Comparison of ENCODE assay signal across 8 mouse cellular contexts in genomic region chr2:77171444-77172240, GRCm38 (mm10). TPM values are rescaled to one million over a fixed set of nuclear protein-coding genes. Genes with fewer than 3 reads are reported as not detected.
DNase-seq lines count a peak whose midpoint lies in the region; ATAC-seq lines count a peak whose summit lies in the region.

No protein-coding gene starts in this region.

- H3K9ac ChIP-seq in heart, embryonic 12.5 days: peak overlapping the region; percentile 21
- H3K9ac ChIP-seq in kidney, embryonic 15.5 days: 0 out of 2 replicates have a peak overlapping the region, but pooled peaks have one; percentile 11
- 0 out of 2 replicates have a peak overlapping the region, but pooled peaks have one; percentile 6 for H3K9ac ChIP-seq in liver, embryonic 13.5 days
- no peak overlapping the region for H3K9ac ChIP-seq in neural tube, embryonic 12.5 days

- H3K4me1 ChIP-seq in heart, embryonic 12.5 days (replicated peaks): peaks cover 63% of the 10 kb centered on the region
- peaks cover 38% of the 10 kb centered on the region for H3K4me1 ChIP-seq in kidney, embryonic 15.5 days
- peaks cover 53% of the 10 kb centered on the region for H3K4me1 ChIP-seq in liver, embryonic 13.5 days (replicated peaks)
- peaks cover 17% of the 10 kb centered on the region for H3K4me1 ChIP-seq in neural tube, embryonic 12.5 days

- peak overlapping the region; percentile 9 for H3K4me3 ChIP-seq in heart, embryonic 12.5 days
- H3K4me3 ChIP-seq in kidney, embryonic 15.5 days (replicated peaks): peak overlapping the region; percentile 18
- H3K4me3 ChIP-seq in liver, embryonic 13.5 days (replicated peaks): no peak overlapping the region
- no peak overlapping the region for H3K4me3 ChIP-seq in neural tube, embryonic 12.5 days

- H3K27ac ChIP-seq in heart, embryonic 12.5 days (ENCODE audit: poor library complexity, severe bottlenecking): peak overlapping the region; percentile 99
- H3K27ac ChIP-seq in kidney, embryonic 15.5 days: peak overlapping the region; percentile 86
- H3K27ac ChIP-seq in liver, embryonic 13.5 days: no peak overlapping the region
- no peak overlapping the region for H3K27ac ChIP-seq in neural tube, embryonic 12.5 days

- peak overlapping the region; percentile 62 for H3K4me2 ChIP-seq in heart, embryonic 12.5 days
- H3K4me2 ChIP-seq in kidney, embryonic 15.5 days: peak overlapping the region; percentile 86
- peak overlapping the region; percentile 81 for H3K4me2 ChIP-seq in liver, embryonic 13.5 days
- H3K4me2 ChIP-seq in neural tube, embryonic 12.5 days (replicated peaks): peak overlapping the region; percentile 16; the same call in 1 of the 2 replicates

- 17% methylated on average over 23 of the region's 23 CpGs for WGBS in heart, embryonic 12.5 days
- 23% methylated on average over 23 of the region's 23 CpGs for WGBS in kidney, embryonic 15.5 days
- WGBS in liver, embryonic 13.5 days (ENCODE audit: insufficient replicate concordance): 51% methylated on average over 23 of the region's 23 CpGs
- WGBS in neural tube, embryonic 12.5 days: 60% methylated on average over 23 of the region's 23 CpGs

- no peaks in the 10 kb centered on the region for H3K27me3 ChIP-seq in heart, embryonic 12.5 days (replicated peaks)
- H3K27me3 ChIP-seq in kidney, embryonic 15.5 days: no peaks in the 10 kb centered on the region
- 0 out of 2 replicates have a peak, but pooled peaks cover 4% of the 10 kb centered on the region for H3K27me3 ChIP-seq in liver, embryonic 13.5 days
- no peaks in the 10 kb centered on the region for H3K27me3 ChIP-seq in neural tube, embryonic 12.5 days (replicated peaks)

- DNase-seq in Muller cell, postnatal 12 days (ENCODE audit: inconsistent ontology term): peak; percentile 61
- DNase-seq in embryo, embryonic 9.5 days (ENCODE audit: extremely low spot score): peak; percentile 49
- no peak for DNase-seq in liver, embryonic 13.5 days
- no peak for DNase-seq in adrenal gland, postnatal 4 days (ENCODE audit: low spot score in 2 of 2)
- no peak for DNase-seq in cerebellum, adult 11 months

- ATAC-seq in heart, embryonic 12.5 days (ENCODE audit: insufficient number of reproducible peaks, low FRiP score): no peak
- peak; percentile 78 for ATAC-seq in kidney, embryonic 15.5 days (replicated peaks; ENCODE audit: low FRiP score)
- ATAC-seq in liver, embryonic 13.5 days (ENCODE audit: low read depth): no peak
- no peak for ATAC-seq in neural tube, embryonic 12.5 days (ENCODE audit: low FRiP score, low read depth)

- no peaks in the 10 kb centered on the region for H3K9me3 ChIP-seq in heart, embryonic 12.5 days (replicated peaks)
- H3K9me3 ChIP-seq in kidney, embryonic 15.5 days (replicated peaks): no peaks in the 10 kb centered on the region
- no peaks in the 10 kb centered on the region for H3K9me3 ChIP-seq in liver, embryonic 13.5 days (replicated peaks)
- H3K9me3 ChIP-seq in neural tube, embryonic 12.5 days: no peaks in the 10 kb centered on the region

- peaks cover 17% of the 10 kb centered on the region for H3K36me3 ChIP-seq in heart, embryonic 12.5 days
- no peaks in the 10 kb centered on the region for H3K36me3 ChIP-seq in kidney, embryonic 15.5 days
- no peaks in the 10 kb centered on the region for H3K36me3 ChIP-seq in liver, embryonic 13.5 days
- H3K36me3 ChIP-seq in neural tube, embryonic 12.5 days: no peaks in the 10 kb centered on the region

RNA-seq across cellular contexts. Expression of gene Ccdc141, which starts 1.2 kb away (rescaled TPM):
- polyA plus RNA-seq in heart, embryonic 12.5 days (2016; fragmentation: Nextera tagmentation; extraction: Ambion mirVana): 191 and 206 TPM in 2 replicates
- polyA plus RNA-seq in kidney, embryonic 15.5 days (2015; fragmentation: Nextera tagmentation; extraction: Ambion mirVana): 14.2 and 14.7 TPM in 2 replicates
- 1.0 and 1.1 TPM in 2 replicates for polyA plus RNA-seq in liver, embryonic 13.5 days (2015; fragmentation: Nextera tagmentation; extraction: Ambion mirVana)
- polyA plus RNA-seq in neural tube, embryonic 12.5 days (2016; fragmentation: Nextera tagmentation; extraction: Ambion mirVana): 8.3 and 8.4 TPM in 2 replicates
- 10 to 100 TPM; 19.3 to 21.7 TPM for total RNA-seq in adrenal gland, postnatal 4 days (2021)

Comparison
In these comparisons a context has a peak if more than half of its experiments do, and no peak if none do; other contexts are left out.
1. DNase-seq: peak in Muller cell, postnatal 12 days (single experiment) and embryo, embryonic 9.5 days (single experiment); none in liver, embryonic 13.5 days (single experiment), adrenal gland, postnatal 4 days (0 of 2) and cerebellum, adult 11 months (single experiment).
2. H3K27ac ChIP-seq: peak in heart, embryonic 12.5 days (single experiment) and kidney, embryonic 15.5 days (single experiment); none in liver, embryonic 13.5 days (single experiment) and neural tube, embryonic 12.5 days (single experiment).
3. H3K4me2 ChIP-seq: peak in every context shown above with its lines; median percentile 86 in kidney, embryonic 15.5 days; 81 in liver, embryonic 13.5 days; 62 in heart, embryonic 12.5 days; 16 in neural tube, embryonic 12.5 days.
4. H3K4me3 ChIP-seq: peak in heart, embryonic 12.5 days (single experiment) and kidney, embryonic 15.5 days (single experiment); none in liver, embryonic 13.5 days (single experiment) and neural tube, embryonic 12.5 days (single experiment).
5. RNA of gene Ccdc141, which starts 1.2 kb away (polyA plus RNA-seq): 191 to 206 TPM in heart, embryonic 12.5 days; 14.2 to 14.7 TPM in kidney, embryonic 15.5 days, 8.3 to 8.4 TPM in neural tube, embryonic 12.5 days and 1.0 to 1.1 TPM in liver, embryonic 13.5 days; every median in the first group is over 10 times any median in the second.